Mouse (Mus musculus): ENCODE measurements around the gene Ptprg.
"Not testable (repeated sequence)": the region's sequence is repeated elsewhere in the genome, so short reads cannot be mapped to it uniquely, and the experiment has no call there.

Gene Ptprg

DNA sequence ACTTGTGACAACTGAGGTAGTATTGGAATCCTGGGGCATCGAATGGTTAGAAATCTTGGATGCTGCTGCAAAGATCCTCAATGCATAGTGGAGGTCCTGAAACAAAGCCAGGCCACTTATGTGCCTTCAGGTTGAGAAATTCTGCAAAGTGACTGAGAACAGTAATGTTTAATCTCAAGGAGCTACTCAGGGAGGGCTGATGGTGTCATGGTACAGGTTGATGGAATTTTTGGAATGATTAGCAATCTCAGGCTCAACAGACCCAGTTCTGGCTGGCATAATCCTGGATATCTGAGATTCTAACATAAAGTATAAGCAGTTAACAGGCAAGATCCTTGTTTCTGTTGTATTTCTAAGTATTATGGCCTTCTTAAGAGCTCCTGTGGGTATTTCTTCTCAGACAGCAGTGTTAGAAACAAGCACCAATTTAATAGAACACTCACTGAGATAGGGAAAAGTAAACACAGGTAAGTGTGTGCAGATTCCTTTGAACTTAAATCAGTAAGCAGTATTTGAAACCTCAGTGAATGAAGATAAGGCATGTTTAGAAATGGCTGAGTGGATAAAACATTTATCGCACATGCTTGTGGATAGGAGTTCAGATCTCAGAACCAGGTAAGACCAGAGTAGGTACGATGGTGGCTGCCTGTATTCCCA lies 493.0 kb downstream of the Ptprg start:
- DNase-seq (ENCODE audit: low spot score in 2 of 2), result no peak

- DNase-seq (ENCODE audit: low spot score in 2 of 2), result no peak
These were observed 494.3 kb downstream of the Ptprg start for GRCm38 (mm10) chr14:12047637-12048036.

DNA sequence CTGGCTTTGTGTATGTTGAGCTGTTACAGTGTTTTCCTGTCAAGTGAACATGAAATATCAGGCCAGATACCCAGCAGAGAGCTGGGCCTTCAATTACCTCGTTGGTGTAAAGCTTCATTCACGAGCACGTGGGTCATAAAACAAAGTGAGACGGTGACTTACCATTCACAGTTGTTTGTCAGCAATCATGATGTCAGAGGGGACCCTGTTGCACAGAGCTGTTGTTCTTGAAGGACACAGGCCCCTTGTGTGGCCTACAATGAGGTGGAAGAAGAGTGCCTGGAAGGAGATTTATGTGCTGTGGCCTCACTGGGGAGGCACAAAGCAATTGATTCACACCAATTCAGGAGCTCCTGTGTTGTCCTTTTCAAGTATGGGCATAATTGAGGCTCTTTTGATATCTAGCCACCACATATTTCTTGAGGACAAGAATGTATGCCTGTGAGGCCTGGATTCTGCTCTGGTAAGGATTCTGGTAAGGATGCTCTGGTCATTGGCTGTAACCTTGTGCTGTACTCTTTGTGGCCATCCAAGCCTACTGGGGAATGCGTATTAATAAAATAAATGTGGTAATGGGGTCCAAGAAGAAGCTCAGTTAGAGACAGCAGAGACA lies 503.7 kb downstream of the Ptprg start:
- DNase-seq (ENCODE audit: low spot score in 2 of 2), result no peak

GRCm38 (mm10) chr14:12057856-12058255 lies 504.5 kb downstream of the Ptprg start:
- DNase-seq (ENCODE audit: low spot score in 2 of 2), result no peak

- DNase-seq (ENCODE audit: low spot score in 2 of 2), result no peak
These were observed 505.8 kb downstream of the Ptprg start for GRCm38 (mm10) chr14:12059149-12059548.

- DNase-seq (ENCODE audit: low spot score in 2 of 2), result not testable (repeated sequence)
These were observed 508.0 kb downstream of the Ptprg start for GRCm38 (mm10) chr14:12061313-12061712.

GRCm38 (mm10) chr14:12062628-12063360 lies 509.5 kb downstream of the Ptprg start:
- no peak for DNase-seq (ENCODE audit: low spot score in 2 of 2)

DNA sequence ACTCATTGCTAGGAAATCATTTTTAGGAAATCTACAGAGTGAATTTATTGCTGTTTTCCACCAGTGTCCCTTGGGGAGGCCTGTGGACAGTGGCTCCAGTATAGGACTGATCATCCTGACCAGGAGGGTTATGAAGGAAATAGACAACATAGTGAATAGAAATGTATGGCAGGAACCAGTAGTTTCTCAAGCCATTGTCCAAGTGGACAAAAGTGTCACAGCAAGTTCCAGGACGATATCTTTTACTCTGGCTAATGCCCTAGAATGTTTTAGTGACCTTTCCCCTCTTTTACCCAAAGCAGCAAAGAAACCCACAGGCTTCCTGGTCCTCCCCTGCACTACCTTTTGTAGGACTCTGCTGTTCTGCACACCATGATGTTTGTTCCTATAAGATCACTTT lies 511.7 kb downstream of the Ptprg start:
- no peak for DNase-seq (ENCODE audit: low spot score in 2 of 2)

- DNase-seq (ENCODE audit: low spot score in 2 of 2), result no peak
These were observed 512.4 kb downstream of the Ptprg start for GRCm38 (mm10) chr14:12065736-12066135.

DNA sequence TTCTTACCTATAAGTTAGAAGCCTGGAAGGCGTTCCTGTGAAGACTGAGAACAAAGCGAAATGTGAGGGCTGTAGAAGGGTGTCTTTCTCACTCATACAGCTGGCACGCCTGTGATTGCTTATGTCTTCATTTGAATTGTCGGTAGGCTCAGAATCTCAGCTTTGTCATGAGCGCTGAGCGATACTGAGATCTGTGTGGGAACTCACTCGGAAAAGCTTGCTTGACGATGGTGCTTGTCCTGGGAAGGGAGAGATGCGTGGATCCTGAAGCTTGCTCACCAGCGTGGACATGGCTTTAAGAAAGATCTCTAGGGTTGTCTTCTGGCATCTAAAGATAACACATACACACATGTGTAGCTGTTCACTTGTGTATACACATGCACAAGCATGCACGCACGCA lies 516.4 kb downstream of the Ptprg start:
- no peak for DNase-seq (ENCODE audit: low spot score in 2 of 2)

- DNase-seq (ENCODE audit: low spot score in 2 of 2), result no peak
These were observed 517.0 kb downstream of the Ptprg start for GRCm38 (mm10) chr14:12070361-12070760.

GRCm38 (mm10) chr14:12070856-12071465 lies 517.6 kb downstream of the Ptprg start:
- no peak for DNase-seq (ENCODE audit: low spot score in 2 of 2)

GRCm38 (mm10) chr14:12072026-12072861 lies 518.9 kb downstream of the Ptprg start:
- DNase-seq (ENCODE audit: low spot score in 2 of 2), result no peak

GRCm38 (mm10) chr14:12073408-12074107 lies 520.2 kb downstream of the Ptprg start:
- no peak for DNase-seq (ENCODE audit: low spot score in 2 of 2)

DNA sequence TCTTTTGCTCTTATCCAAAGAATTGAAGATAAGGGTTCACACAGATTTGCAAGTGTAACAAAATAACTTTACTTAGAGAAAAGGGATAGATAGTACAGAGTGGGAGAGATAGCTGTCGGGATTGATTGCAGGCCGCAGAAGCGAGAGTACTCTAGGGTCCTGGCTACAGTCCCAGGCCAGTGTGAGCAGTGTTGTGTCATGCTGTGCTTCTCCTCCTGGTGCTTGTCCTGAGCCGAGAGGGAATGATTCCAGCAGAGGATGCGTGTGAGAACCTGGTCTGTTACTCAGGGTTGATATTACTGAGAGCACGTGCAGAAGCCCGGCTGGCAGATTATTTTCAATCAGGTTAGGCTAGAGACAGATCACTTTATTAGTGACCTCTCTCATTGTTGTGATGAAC lies 523.9 kb downstream of the Ptprg start:
- no peak for DNase-seq (ENCODE audit: low spot score in 2 of 2)

GRCm38 (mm10) chr14:12079250-12079649 lies 525.9 kb downstream of the Ptprg start:
- DNase-seq (ENCODE audit: low spot score in 2 of 2), result no peak

DNA sequence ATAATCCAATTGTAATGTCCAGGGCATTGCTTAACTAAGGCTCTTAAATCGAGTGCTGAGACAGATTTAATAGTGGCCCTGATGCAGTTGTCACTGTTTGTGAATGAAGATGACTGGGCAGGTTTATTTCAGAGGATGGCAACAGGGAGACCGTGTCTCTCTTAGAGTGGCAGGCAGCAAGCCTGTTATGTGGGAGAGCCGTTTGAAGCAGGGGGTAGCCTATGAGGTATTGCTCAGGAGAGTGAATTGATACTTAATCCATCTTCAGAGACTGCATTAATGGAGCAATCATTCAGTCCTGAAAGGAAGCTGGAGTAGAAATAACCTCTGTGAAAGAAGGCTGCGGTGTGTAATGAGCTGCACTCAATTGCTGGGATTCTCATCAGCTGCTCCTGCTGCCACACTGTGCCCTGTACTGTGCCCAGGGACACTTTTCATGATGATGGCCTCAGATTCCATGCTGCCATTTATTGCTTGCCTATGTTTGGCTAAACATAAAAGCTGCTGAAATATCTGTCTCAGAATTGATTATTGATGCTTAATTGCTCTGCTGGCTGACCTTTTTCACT lies 526.6 kb downstream of the Ptprg start:
- DNase-seq (ENCODE audit: low spot score in 2 of 2), result no peak

- no peak for DNase-seq (ENCODE audit: low spot score in 2 of 2)
These were observed 529.0 kb downstream of the Ptprg start for GRCm38 (mm10) chr14:12082131-12082921.

GRCm38 (mm10) chr14:12084076-12084475 lies 530.7 kb downstream of the Ptprg start:
- DNase-seq (ENCODE audit: low spot score in 2 of 2), result no peak

DNA sequence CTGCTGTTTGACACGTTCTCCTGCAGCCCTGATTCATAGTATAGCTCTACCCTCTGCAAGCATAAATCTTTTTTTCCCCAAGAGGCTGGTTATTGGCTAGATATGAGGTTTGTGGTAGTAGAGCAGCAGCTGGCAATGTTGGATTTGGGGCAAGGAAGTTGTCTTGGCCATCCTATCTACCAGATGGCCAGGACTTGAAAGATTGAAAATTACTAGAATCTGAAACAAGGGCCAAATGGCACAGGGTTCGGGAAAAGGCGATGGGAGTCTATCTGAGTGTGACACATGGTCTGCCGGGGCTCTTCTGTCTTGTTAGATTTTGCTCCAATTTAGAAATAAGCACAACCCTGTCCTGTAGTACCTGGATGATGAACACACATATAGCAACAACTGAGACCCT lies 531.7 kb downstream of the Ptprg start:
- DNase-seq (ENCODE audit: low spot score in 2 of 2), result no peak
